Mouse (Mus musculus) erythroblast, embryonic 14.5 days (primary cell): Measurements from ENCODE around the gene Slc25a24.

ENCODE experiments used
- GATA1 ChIP-seq: IDR thresholded peaks from 2 replicates; pipeline ENCODE4 v1.6.1; 2012; ENCODE audit warnings: low read length, inconsistent platforms, mixed read lengths
- TAL1 ChIP-seq: IDR thresholded peaks from 3 replicates; pipeline ENCODE4 v1.6.1; 2012; ENCODE audit warnings: low read length, inconsistent platforms, mixed read lengths

DNA sequence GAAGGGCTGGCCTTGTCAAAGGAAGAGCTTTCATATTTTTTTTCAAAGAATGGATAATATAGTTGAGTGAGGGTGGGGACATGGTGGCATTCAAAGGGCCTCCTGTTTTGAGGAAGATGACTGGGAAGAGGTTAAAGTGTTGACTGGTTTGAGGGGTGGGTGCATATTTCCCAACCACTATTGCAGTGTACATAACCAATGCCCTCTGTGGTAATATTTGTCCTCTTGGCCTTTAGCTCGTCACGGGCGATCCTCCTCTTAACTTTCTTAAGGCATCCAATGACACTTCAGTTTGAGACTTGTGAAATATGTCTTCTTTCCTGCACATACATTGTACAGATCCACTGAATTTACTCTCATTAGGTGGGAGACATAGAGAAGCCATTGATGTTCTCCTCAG is 89.4 kb downstream of the Slc25a24 start:
- TF ChIP-seq GATA1 (no peak), TAL1 (no peak)
